ENCODE assay signal across 8 mouse cellular contexts in genomic region chr1:179107211-179107610, GRCm38 (mm10).
DNase-seq lines count a peak whose midpoint lies in the region; ATAC-seq lines count a peak whose summit lies in the region.

No protein-coding gene starts in this region.

- H3K27me3 ChIP-seq in midbrain, embryonic 14.5 days (ENCODE audit: control insufficient read depth, insufficient read depth, low read length), result peaks cover 6% of the 10 kb centered on the region; the same call in 1 of the 2 replicates
- peaks cover 9% of the 10 kb centered on the region; the same call in 1 of the 2 replicates for H3K27me3 ChIP-seq in midbrain, embryonic 15.5 days (replicated peaks)
- H3K27me3 ChIP-seq in forebrain, embryonic 16.5 days (replicated peaks; ENCODE audit: control insufficient read depth, insufficient read depth, low read length), result peaks cover 19% of the 10 kb centered on the region

- no peak overlapping the region for H3K4me3 ChIP-seq in midbrain, embryonic 14.5 days (replicated peaks; ENCODE audit: low read depth, low read length)
- H3K4me3 ChIP-seq in midbrain, embryonic 15.5 days, result no peak overlapping the region
- no peak overlapping the region for H3K4me3 ChIP-seq in forebrain, embryonic 16.5 days (replicated peaks; ENCODE audit: low read length)

- H3K27ac ChIP-seq in midbrain, embryonic 14.5 days (replicated peaks; ENCODE audit: low read depth, low read length), result no peak overlapping the region
- H3K27ac ChIP-seq in midbrain, embryonic 15.5 days, result no peak overlapping the region
- no peak overlapping the region for H3K27ac ChIP-seq in forebrain, embryonic 16.5 days (ENCODE audit: low read length)

- no peaks in the 10 kb centered on the region for H3K9me3 ChIP-seq in midbrain, embryonic 14.5 days (ENCODE audit: control insufficient read depth, low read length)
- H3K9me3 ChIP-seq in midbrain, embryonic 15.5 days, result no peaks in the 10 kb centered on the region
- no peaks in the 10 kb centered on the region for H3K9me3 ChIP-seq in forebrain, embryonic 16.5 days (ENCODE audit: control insufficient read depth, low read length)

- 71% methylated on average over 7 of the region's 7 CpGs for WGBS in midbrain, embryonic 14.5 days
- WGBS in midbrain, embryonic 15.5 days, result 62% methylated on average over 7 of the region's 7 CpGs
- 26% methylated on average over 7 of the region's 7 CpGs for WGBS in forebrain, embryonic 16.5 days

- H3K9ac ChIP-seq in midbrain, embryonic 14.5 days (replicated peaks; ENCODE audit: low read length), result no peak overlapping the region
- no peak overlapping the region for H3K9ac ChIP-seq in midbrain, embryonic 15.5 days
- no peak overlapping the region for H3K9ac ChIP-seq in forebrain, embryonic 16.5 days (replicated peaks; ENCODE audit: low read depth, low read length)

- H3K4me1 ChIP-seq in midbrain, embryonic 14.5 days (ENCODE audit: control insufficient read depth, insufficient read depth, low read length), result peaks cover 15% of the 10 kb centered on the region
- peaks cover 23% of the 10 kb centered on the region for H3K4me1 ChIP-seq in midbrain, embryonic 15.5 days
- H3K4me1 ChIP-seq in forebrain, embryonic 16.5 days (replicated peaks; ENCODE audit: control insufficient read depth, insufficient read depth, low read length), result peaks cover 23% of the 10 kb centered on the region

- DNase-seq in embryo, embryonic 10.5 days (ENCODE audit: low spot score), result peak; percentile 37
- no peak for DNase-seq in embryo, embryonic 10 days (ENCODE audit: low spot score)
- peak; percentile 53 for DNase-seq in midbrain, embryonic 14.5 days
- DNase-seq in skeletal muscle tissue, adult 2 months (ENCODE audit: low read depth, low spot score), result peak; percentile 62
- DNase-seq in ovary, adult 18-20 months (ENCODE audit: low spot score), result no peak

- no peak for ATAC-seq in midbrain, embryonic 14.5 days (ENCODE audit: low FRiP score, low TSS enrichment)
- no peak for ATAC-seq in midbrain, embryonic 15.5 days (replicated peaks)
- ATAC-seq in forebrain, embryonic 16.5 days, result peak; percentile 47; the same call in 1 of the 2 replicates
- no peak for ATAC-seq in activated CD4-positive, CD25-positive, alpha-beta regulatory T cell, adult 4 months

- H3K36me3 ChIP-seq in midbrain, embryonic 14.5 days (ENCODE audit: control insufficient read depth, insufficient read depth, low read length), result no peaks in the 10 kb centered on the region
- no peaks in the 10 kb centered on the region for H3K36me3 ChIP-seq in midbrain, embryonic 15.5 days (replicated peaks)
- H3K36me3 ChIP-seq in forebrain, embryonic 16.5 days (ENCODE audit: control insufficient read depth, insufficient read depth), result no peaks in the 10 kb centered on the region

- no peak overlapping the region for H3K4me2 ChIP-seq in midbrain, embryonic 14.5 days (ENCODE audit: low read length)
- H3K4me2 ChIP-seq in midbrain, embryonic 15.5 days, result no peak overlapping the region
- no peak overlapping the region for H3K4me2 ChIP-seq in forebrain, embryonic 16.5 days (ENCODE audit: low read length)

Comparison
In these comparisons a context has a peak if more than half of its experiments do, and no peak if none do; other contexts are left out.
1. DNase-seq: peak in embryo, embryonic 10.5 days (single experiment), midbrain, embryonic 14.5 days (single experiment) and skeletal muscle tissue, adult 2 months (single experiment); none in embryo, embryonic 10 days (single experiment) and ovary, adult 18-20 months (single experiment).